Mouse (Mus musculus): ENCODE measurements around the gene Rassf3. TPM values are rescaled to one million over a fixed set of nuclear protein-coding genes. Genes with fewer than 3 reads are reported as not detected.

The Rassf3 gene
- polyA plus RNA-seq, 1 experiment from 2014 or later: 12.3 TPM

DNA sequence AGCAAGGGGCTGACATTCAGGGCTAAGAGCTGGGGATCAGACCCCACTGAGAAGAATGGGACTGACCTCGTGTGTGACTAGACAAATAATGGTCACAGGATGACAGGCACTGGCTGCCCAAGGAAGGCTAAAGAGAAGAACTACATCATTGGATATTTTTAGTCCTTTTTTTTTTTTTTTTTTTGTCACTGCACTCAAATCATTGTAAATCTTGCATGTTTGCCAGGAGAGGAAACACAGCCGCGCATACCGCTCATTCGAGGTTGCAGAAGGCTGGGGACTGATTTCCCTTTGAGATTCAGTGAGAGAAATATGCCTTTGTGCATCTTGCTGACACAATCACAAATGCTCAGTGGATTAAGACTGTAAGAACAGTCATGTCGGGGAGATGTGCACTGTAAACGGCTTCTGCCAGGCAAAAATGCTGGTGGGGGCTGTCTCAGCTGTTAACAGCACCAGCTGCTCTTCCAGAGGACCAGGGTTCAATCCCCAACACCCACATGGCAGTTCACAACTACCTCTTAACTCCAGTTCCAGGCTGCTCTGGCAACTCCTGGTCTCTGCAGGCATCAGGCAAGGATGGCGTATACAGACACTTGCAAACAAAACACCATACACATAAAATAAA, 4.5 kb downstream of the Rassf3 start:
- Histone ChIP-seq H3K9me3 (replicated peaks) (no peaks in the 10 kb centered on the region), H3K27me3 (replicated peaks) (no peaks in the 10 kb centered on the region; the same call in 1 of the 2 replicates), H3K27ac (peak overlapping the region; percentile 43; the same call in 1 of the 2 replicates), H3K4me1 (peaks cover 87% of the 10 kb centered on the region), H3K4me3 (no peak overlapping the region), H3K4me2 (no peak overlapping the region), H3K9ac (no peak overlapping the region), H3K36me3 (no peaks in the 10 kb centered on the region)
- WGBS (ENCODE audit: insufficient replicate concordance): 48% methylated on average over 8 of the region's 8 CpGs
- no peak for ATAC-seq

DNA sequence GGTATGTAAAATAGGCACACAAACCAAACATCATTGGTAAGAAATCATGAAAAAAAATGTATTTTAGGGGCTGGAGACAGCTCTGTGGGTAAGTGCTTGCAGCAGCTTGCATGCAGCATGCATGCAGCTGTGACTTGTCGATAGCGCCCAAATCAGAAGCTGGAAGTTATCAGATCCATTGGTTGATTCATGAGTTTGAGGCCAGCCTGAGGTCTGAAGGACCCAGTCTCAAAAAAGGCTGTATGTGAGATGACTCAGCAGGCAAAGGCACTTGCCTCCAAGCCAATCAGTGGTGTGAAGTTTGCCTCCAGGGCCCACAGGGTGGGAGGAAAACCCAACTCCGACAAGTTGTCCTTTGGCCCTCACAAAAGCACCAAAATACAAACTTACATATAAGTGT, 6.5 kb downstream of the Rassf3 start:
- no peak overlapping the region for H3K27ac ChIP-seq
- H3K27me3 ChIP-seq (replicated peaks): no peaks in the 10 kb centered on the region; the same call in 1 of the 2 replicates
- H3K4me2 ChIP-seq: no peak overlapping the region
- H3K4me1 ChIP-seq: peaks cover 76% of the 10 kb centered on the region
- WGBS (ENCODE audit: insufficient replicate concordance): 13% methylated on average over 3 of the region's 3 CpGs
- no peak overlapping the region for H3K9ac ChIP-seq
- no peaks in the 10 kb centered on the region for H3K36me3 ChIP-seq
- H3K4me3 ChIP-seq: no peak overlapping the region
- peak; percentile 19; the same call in 1 of the 2 replicates for ATAC-seq
- H3K9me3 ChIP-seq (replicated peaks): no peaks in the 10 kb centered on the region

DNA sequence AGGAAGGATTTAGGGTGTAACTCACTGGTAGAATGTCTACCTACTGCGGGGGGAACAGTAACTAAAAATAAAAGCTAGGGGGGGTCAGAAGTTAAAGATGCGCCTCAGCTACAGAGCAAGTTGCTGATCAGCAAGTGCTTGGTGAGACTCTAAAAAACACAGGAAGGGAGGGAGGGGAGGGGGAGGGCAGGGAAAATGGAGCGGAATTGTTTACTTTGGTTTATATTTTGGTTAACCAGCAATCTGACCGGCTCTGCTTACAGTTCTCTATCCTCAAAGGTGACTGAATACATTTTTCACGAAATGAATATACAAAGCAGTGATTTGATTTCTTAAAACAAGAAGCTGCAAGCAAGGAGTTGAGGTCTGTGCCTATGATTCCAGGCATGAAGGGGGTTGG, 7.2 kb downstream of the Rassf3 start:
- Histone ChIP-seq H3K27ac (no peak overlapping the region), H3K4me1 (peaks cover 70% of the 10 kb centered on the region), H3K27me3 (replicated peaks) (no peaks in the 10 kb centered on the region), H3K4me3 (no peak overlapping the region), H3K9ac (no peak overlapping the region), H3K4me2 (peak overlapping the region; percentile 32), H3K9me3 (replicated peaks) (no peaks in the 10 kb centered on the region), H3K36me3 (peaks cover 5% of the 10 kb centered on the region; the same call in 1 of the 2 replicates)
- 35% methylated on average over 5 of the region's 5 CpGs for WGBS (ENCODE audit: insufficient replicate concordance)
- no peak for ATAC-seq

DNA sequence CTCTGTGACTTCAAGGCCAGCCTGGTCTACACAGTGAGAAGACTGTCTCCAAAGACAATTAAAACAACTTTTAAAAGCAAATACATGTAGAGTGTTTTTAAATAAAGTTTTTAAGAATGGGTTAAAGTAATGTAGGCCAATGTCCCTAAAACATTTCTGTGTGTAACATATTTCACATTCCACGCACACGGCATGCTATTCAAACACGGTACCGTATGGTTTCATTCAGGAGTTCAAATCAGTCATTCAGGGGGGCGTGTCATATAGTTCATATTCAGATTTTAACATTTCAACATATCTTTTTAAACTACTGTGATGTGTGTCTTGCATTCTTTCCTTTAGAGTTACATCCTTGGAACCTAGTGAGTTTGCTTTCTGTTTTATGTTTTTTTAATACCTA, 7.9 kb downstream of the Rassf3 start:
- H3K27me3 ChIP-seq (replicated peaks): no peaks in the 10 kb centered on the region
- 73% methylated on average over 5 of the region's 5 CpGs for WGBS (ENCODE audit: insufficient replicate concordance)
- H3K27ac ChIP-seq: no peak overlapping the region
- peaks cover 67% of the 10 kb centered on the region for H3K4me1 ChIP-seq
- H3K9ac ChIP-seq: no peak overlapping the region
- H3K4me3 ChIP-seq: no peak overlapping the region
- H3K4me2 ChIP-seq: no peak overlapping the region
- H3K36me3 ChIP-seq: peaks cover 6% of the 10 kb centered on the region; the same call in 1 of the 2 replicates
- H3K9me3 ChIP-seq (replicated peaks): no peaks in the 10 kb centered on the region
- no peak for ATAC-seq

DNA sequence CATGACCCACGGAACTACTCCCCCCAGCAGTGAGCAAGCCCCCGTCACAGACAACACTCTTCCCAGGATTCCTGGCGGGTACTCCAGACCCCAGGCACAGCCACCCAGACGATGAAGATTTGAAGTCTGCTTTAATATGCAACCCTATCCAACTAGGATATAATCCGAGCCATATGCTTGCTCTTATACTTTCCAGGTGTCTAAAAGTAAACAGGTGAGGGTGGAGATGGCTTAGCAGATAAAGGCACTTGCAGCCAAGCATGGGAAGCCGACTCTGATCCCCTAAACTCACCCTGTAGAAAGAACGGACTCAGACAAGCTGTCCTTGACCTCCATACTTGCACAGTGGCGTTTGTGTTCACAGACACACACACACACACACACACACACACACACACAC, 8.4 kb downstream of the Rassf3 start:
- Histone ChIP-seq H3K9me3 (replicated peaks) (no peaks in the 10 kb centered on the region), H3K27me3 (replicated peaks) (no peaks in the 10 kb centered on the region), H3K4me3 (no peak overlapping the region), H3K4me1 (peaks cover 62% of the 10 kb centered on the region), H3K27ac (no peak overlapping the region), H3K9ac (no peak overlapping the region), H3K36me3 (peaks cover 6% of the 10 kb centered on the region; the same call in 1 of the 2 replicates), H3K4me2 (no peak overlapping the region)
- ATAC-seq: no peak
- 71% methylated on average over 8 of the region's 8 CpGs for WGBS (ENCODE audit: insufficient replicate concordance)

DNA sequence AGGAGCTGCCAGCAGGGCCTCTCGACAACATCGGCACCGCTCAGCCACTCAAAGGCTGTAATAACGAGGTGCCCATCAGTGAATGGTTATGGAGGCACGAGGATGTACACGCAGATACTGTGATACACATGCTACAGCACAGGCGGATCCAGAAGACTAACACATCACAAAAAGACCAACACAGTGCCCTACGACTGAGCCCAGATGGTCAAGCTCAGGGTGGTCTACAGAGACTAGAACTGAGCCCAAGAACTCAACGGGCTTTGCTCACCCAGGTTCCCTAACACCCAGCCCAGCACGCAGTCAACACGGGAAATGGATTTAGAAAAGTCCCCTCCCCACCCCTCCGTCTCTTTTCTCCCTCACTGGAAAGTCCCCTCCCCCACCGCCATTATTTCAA, 9.1 kb downstream of the Rassf3 start:
- Histone ChIP-seq H3K4me3 (no peak overlapping the region), H3K9ac (no peak overlapping the region), H3K9me3 (replicated peaks) (no peaks in the 10 kb centered on the region), H3K27ac (no peak overlapping the region), H3K4me2 (no peak overlapping the region), H3K27me3 (replicated peaks) (no peaks in the 10 kb centered on the region), H3K4me1 (peaks cover 61% of the 10 kb centered on the region), H3K36me3 (peaks cover 6% of the 10 kb centered on the region; the same call in 1 of the 2 replicates)
- 66% methylated on average over 13 of the region's 13 CpGs for WGBS (ENCODE audit: insufficient replicate concordance)
- no peak for ATAC-seq

DNA sequence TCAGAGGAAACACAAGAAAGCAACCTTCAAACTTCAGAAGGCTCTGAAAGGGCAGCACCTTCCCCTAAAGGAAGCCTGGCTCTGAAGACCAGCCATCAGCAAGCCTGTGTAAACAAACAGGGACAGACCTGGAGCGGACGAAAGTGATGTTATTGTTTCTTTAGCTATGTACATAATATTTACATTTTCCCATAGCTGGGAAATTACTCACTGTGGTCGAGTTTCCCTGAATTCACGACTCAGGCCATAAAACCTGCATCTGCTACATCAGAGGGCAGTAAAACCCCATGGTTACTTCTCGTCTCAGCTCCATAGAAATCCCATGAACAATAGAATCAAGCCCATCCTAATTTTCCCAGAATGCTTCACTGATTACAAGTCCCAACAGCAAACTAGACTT, 11.1 kb downstream of the Rassf3 start:
- H3K4me3 ChIP-seq: no peak overlapping the region
- no peak for ATAC-seq
- H3K4me2 ChIP-seq: no peak overlapping the region
- no peaks in the 10 kb centered on the region for H3K9me3 ChIP-seq (replicated peaks)
- 0 out of 2 replicates have a peak overlapping the region, but pooled peaks have one; percentile 40 for H3K27ac ChIP-seq
- H3K27me3 ChIP-seq (replicated peaks): no peaks in the 10 kb centered on the region
- peaks cover 64% of the 10 kb centered on the region for H3K4me1 ChIP-seq
- 64% methylated on average over 5 of the region's 5 CpGs for WGBS (ENCODE audit: insufficient replicate concordance)
- no peak overlapping the region for H3K9ac ChIP-seq
- H3K36me3 ChIP-seq: peaks cover 6% of the 10 kb centered on the region; the same call in 1 of the 2 replicates

DNA sequence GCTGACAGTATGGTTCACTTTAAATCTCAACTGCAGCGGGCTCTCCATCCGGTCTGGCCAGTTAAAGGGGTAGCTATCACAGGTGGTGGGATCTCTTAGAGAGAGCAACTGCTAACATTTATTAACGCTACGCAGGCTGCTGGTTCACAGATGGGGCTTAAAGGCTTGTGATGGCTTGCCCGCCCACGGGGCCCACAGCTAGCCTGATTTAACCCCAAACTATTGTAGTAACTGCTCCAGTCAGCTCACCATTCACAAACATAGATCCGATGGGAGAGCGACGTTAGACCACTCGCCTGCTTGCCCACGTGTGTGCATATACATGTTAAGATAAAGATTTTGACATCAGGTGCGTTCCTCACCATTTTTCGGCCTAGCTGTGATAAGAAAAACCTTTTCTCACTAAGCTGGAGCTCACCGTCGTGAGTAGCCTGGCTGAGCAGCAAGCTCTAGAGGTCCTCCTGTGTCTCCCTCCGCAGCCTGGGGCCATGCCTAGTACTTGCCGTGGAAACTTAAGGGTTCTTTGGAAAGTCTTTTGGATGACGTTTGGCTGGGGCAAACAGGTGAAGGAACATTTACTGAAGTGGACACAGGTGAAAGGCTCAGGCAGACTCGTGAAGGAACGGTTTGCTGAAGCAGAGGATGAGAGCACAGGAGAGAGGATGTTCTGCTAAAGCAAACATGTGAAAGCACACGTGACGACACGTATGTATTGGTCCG, 13.8 kb downstream of the Rassf3 start:
- 56% methylated on average over 24 of the region's 24 CpGs for WGBS (ENCODE audit: insufficient replicate concordance)

DNA sequence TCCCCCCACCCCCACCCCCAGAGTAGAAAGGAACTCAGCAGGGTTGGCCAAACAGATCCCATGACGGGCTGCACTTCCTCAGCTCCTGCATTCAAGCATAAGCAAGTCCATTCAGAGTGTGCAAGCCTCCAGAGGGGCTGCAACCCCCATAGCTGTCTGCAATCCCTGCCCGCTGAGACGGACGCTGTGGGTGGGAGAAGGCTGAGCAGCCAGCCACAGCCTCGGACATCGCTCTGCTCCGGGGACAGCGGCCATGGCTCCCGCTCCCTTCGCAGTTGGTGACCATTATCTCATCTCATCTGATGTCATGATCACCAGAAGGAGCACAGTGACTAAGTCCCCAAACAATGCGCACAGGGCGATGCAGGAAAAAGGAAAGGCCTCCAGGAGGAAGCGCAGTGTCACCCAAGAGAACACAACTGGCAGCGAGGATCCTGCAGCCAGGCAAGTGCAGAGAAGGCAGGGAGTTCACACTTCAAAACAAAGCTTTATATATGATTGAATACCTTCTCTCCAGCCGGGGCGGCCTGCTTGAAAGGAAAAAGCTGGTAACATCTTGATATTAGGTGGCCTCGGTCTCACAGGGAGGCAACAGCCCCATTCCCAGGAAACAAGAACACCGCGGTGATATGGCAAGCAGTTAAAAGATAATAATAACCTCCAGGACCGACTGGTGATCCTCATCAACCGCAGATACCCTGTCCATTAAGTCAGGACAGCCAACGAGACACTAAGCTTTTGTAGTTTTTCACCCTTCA, 14.6 kb downstream of the Rassf3 start:
- 15% methylated on average over 22 of the region's 22 CpGs for WGBS (ENCODE audit: insufficient replicate concordance)
- peak overlapping the region; percentile 22; the same call in 1 of the 2 replicates for H3K4me3 ChIP-seq
- peak overlapping the region; percentile 51; the same call in 1 of the 2 replicates for H3K27ac ChIP-seq
- peaks cover 6% of the 10 kb centered on the region; the same call in 1 of the 2 replicates for H3K36me3 ChIP-seq
- peak overlapping the region; percentile 41; the same call in 1 of the 2 replicates for H3K9ac ChIP-seq
- H3K4me2 ChIP-seq: peak overlapping the region; percentile 55
- peak; percentile 33; the same call in 1 of the 2 replicates for ATAC-seq
- H3K4me1 ChIP-seq: peaks cover 55% of the 10 kb centered on the region
- no peaks in the 10 kb centered on the region for H3K27me3 ChIP-seq (replicated peaks)
- H3K9me3 ChIP-seq (replicated peaks): no peaks in the 10 kb centered on the region

More for the DNA sequence above, 13.8 kb downstream of the Rassf3 start:
- H3K27ac ChIP-seq: peak overlapping the region; percentile 45; the same call in 1 of the 2 replicates
- H3K4me2 ChIP-seq: peak overlapping the region; percentile 55
- H3K27me3 ChIP-seq (replicated peaks): no peaks in the 10 kb centered on the region
- H3K4me1 ChIP-seq: peaks cover 52% of the 10 kb centered on the region
- H3K4me3 ChIP-seq: no peak overlapping the region
- H3K36me3 ChIP-seq: peaks cover 6% of the 10 kb centered on the region; the same call in 1 of the 2 replicates
- H3K9ac ChIP-seq: peak overlapping the region; percentile 41; the same call in 1 of the 2 replicates
- ATAC-seq: no peak
- no peaks in the 10 kb centered on the region for H3K9me3 ChIP-seq (replicated peaks)

DNA sequence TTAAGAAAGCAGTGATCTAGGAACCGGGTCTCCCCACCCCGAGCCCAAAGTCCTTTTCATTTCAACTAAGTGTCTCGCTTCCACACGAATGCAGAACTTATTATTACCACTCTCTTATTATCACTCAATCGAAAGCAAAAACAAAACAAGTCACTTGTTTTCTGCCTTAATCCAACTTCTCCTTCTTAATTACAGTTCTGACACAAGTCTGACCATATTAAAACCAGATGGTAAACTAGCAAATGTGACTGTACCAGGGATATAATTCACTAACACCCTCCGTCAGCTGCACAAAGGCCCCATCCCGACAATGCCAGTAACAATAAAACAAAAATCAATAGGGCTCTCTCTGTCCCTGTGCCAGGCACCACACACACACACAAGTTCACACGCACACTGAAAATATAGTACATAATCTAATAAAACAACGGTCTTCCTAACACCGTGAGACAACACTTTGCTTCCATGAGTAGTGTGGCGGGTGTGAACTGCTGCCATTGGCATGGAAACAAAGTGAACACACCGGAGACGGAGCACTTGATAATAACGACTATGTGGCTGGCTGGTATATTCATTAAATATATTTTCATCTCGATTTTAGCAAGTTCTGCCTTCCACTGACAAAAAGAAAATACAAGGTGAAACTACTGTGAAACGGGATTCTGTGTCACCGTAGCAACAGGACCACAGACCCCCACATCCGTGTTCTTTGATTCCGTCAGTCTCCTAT, 16.9 kb downstream of the Rassf3 start:
- H3K27ac ChIP-seq: no peak overlapping the region
- H3K9ac ChIP-seq: no peak overlapping the region
- H3K36me3 ChIP-seq: peaks cover 4% of the 10 kb centered on the region; the same call in 1 of the 2 replicates
- WGBS (ENCODE audit: insufficient replicate concordance): 76% methylated on average over 19 of the region's 19 CpGs
- H3K9me3 ChIP-seq (replicated peaks): no peaks in the 10 kb centered on the region
- peaks cover 72% of the 10 kb centered on the region for H3K4me1 ChIP-seq
- no peak overlapping the region for H3K4me3 ChIP-seq
- H3K27me3 ChIP-seq (replicated peaks): no peaks in the 10 kb centered on the region
- no peak for ATAC-seq
- H3K4me2 ChIP-seq: no peak overlapping the region

DNA sequence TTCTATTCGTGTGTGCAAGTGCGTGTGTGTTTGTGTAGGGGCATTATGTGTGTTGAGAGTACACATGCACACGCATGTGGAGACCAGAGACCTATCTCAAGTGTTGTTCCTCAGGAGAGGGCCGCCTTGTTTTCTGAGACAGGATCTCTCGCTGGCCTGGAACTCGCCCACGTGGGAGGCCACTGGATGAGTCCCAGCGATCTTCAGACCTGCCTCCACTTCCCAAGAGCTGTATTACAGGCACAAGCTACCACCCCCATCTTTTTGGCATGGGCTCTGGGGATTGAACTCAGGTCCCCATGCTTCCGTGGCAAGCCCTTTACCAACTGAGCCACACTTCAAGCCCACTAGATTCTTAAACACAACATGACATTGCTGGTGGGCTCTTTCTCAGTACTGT, 17.7 kb downstream of the Rassf3 start:
- H3K4me1 ChIP-seq: peaks cover 68% of the 10 kb centered on the region
- WGBS (ENCODE audit: insufficient replicate concordance): 75% methylated on average over 9 of the region's 9 CpGs

More for the DNA sequence above, 17.7 kb downstream of the Rassf3 start:
- no peak overlapping the region for H3K4me3 ChIP-seq
- H3K9me3 ChIP-seq (replicated peaks): no peaks in the 10 kb centered on the region
- H3K36me3 ChIP-seq: no peaks in the 10 kb centered on the region
- H3K4me2 ChIP-seq: no peak overlapping the region
- no peak overlapping the region for H3K9ac ChIP-seq
- no peak overlapping the region for H3K27ac ChIP-seq
- no peak for ATAC-seq
- H3K27me3 ChIP-seq (replicated peaks): no peaks in the 10 kb centered on the region

All from liver, embryonic 12.5 days (tissue).